Mouse (Mus musculus) ovary, postnatal 10 days (tissue): ENCODE data around the gene Lrpprc.

Source experiments
- DNase-seq: peaks from one replicate; pipeline ENCODE4 v3.0.0; 2022; ENCODE audit warnings: low spot score

Lrpprc gene

DNA sequence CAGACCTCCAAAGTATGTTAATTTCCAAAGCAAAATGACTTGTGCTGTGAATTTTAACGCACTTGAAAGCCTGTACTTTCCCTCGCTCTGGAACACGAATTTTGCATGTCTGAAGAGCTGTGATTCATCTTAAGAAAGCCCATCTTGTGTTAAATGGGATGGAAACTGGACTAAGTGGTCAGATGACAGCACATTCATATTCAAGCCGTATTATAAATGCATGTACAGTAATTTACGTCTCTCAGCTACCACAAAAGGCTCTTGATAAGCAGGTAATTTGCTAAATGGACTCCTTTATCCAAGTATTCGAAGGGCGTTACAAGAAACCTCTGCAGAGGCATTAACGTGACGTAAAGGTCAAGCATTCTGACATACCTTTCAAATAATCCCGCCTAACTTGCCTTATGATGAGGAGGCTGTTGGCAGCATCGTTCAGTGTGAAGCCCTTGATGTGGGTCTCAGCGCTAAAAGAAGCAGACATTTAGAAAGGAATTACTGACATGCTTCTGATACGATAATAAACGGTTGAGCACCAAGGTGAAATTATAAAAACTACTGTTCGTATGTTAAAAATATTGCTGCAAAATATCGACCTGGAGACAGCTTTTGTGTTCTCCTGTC is 74.2 kb downstream of the Lrpprc start:
- no peak for DNase-seq

DNA sequence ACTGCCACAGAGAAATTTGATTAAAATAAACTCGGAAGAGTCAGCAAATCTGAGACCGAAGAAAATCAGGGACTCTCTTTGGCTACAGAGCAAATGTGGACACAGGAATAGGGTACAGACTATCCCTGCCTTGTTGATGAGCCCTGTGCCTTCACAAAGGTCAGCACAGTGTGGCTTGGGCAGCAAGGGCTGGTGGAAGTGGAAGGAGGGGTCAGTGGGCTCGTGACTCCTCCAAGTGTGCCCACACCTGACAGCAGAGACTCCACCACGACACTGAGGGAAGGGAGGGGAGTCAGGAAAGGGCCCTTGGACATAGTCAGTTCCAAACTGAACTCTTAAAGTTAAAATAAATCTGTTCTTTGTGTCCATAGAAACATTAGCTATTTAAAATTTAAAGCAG is 75.7 kb downstream of the Lrpprc start:
- no peak for DNase-seq

- no peak for DNase-seq
Observed at GRCm38 (mm10) chr17:84713563-84714164, 76.9 kb downstream of the Lrpprc start.

DNA sequence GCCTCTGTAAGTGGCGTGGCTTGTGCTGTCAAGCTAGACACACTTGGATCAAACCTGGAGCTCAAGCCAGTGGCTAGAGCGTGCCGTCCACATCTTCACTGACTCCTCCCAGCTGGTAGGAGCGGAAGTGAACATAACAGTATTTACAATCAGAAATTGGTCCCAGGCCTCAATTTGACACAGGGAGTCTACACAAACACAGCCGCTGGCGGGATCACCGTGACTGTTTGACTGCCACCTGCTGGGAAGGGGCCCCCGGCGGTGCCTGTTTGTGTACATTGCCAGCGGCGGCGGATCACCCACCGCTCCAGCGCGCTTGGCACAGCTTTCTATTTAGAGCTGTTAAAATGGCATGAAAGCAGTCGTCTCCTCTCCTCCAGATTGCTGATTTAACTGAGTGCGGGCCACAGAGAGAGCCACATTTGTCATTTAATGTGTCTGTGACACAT is 81.2 kb downstream of the Lrpprc start:
- no peak for DNase-seq

DNA sequence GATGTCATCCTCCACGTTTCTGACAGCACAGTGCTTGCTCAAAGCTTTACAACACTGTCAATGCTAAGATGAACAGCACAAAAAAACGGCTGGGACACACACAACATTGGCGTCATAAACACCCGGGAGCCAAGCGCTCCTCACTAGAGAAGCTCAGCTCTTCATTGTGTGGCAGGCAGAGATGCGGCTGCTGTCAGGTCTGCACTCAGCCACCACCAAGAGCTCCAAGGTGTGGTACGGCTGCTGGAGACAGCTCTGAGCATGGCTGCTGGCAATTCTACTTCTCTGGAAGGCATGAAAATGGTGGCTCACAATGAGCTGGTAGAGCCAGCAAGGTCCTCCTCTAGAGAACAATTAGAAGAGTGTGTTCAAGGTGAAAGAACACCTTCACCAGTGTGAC is 81.8 kb downstream of the Lrpprc start:
- DNase-seq, result no peak

- DNase-seq, result no peak
Observed at GRCm38 (mm10) chr17:84707407-84707806, 83.2 kb downstream of the Lrpprc start.

- peak; percentile 23 for DNase-seq
Observed at GRCm38 (mm10) chr17:84698727-84699126, 91.9 kb downstream of the Lrpprc start.

DNA sequence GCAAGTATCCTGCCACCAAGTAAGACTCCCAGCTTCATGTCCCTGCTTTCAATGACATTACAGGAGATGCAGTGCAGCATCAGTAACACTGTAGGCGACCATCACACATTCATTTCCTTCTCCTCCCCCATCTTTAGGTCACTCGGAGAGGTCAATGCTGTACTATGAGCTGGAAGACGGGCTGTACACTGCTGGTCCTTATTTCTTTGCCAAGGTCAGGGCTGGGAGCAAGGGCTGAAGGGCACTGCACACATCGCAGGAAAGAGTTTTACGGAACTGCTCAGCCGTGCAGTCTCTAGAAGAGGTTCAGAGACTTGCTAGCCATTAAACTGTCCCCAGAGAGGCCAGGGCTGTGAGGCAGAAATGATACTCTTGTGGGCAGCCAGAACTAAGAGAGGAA is 94.1 kb downstream of the Lrpprc start:
- DNase-seq, result no peak

- no peak for DNase-seq
Observed at GRCm38 (mm10) chr17:84693741-84694140, 96.8 kb downstream of the Lrpprc start.

- DNase-seq, result no peak
Observed at GRCm38 (mm10) chr17:84690111-84690510, 100.5 kb downstream of the Lrpprc start.

GRCm38 (mm10) chr17:84689316-84689715 is 101.3 kb downstream of the Lrpprc start:
- DNase-seq, result no peak

DNA sequence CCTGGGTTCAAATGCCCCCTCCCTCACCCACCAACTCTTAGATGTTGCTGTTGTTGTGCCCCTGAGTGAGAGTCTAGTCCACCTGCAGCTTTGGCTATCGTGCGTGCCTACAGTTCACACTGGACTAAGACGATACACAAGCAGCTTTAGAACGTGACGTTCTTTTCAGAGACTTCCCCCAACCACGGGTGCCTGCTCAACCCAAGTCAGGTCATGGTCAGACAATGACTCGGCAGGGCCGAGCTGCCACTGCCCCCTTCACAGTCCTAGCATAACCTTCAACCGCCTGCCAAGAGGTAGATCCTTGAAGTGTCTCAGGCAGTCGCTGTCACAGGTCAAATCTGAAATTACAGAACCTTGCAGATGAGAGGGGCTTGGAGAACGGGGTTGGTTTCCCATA is 101.8 kb downstream of the Lrpprc start:
- no peak for DNase-seq

GRCm38 (mm10) chr17:84687994-84688393 is 102.6 kb downstream of the Lrpprc start:
- DNase-seq, result no peak

DNA sequence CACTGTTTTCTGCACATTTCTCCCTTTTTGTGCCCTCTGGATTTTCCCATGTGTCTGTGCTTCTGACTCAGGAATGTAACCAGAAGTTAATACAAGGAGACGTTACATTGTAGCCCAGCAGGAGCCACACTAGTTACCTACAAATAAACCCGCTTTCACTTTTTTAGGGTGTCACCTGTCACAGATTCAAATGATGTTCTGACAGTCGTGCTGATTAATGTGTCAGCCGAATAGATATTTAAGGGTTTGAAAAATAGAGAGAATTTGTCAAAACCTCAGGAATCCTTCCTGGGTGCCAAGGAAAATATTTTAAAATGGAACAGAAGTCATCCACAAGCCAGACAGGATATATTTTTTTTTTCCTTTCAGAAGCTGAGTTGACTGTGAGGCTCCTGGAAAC is 105.3 kb downstream of the Lrpprc start:
- DNase-seq, result no peak

- no peak for DNase-seq
Observed at GRCm38 (mm10) chr17:84684284-84684683, 106.3 kb downstream of the Lrpprc start.

GRCm38 (mm10) chr17:84682734-84683717 is 107.6 kb downstream of the Lrpprc start, which contains the start of gene Abcg5:
Abcg5 (minus strand) TSS chr17:84683011.
- no peak for DNase-seq

DNA sequence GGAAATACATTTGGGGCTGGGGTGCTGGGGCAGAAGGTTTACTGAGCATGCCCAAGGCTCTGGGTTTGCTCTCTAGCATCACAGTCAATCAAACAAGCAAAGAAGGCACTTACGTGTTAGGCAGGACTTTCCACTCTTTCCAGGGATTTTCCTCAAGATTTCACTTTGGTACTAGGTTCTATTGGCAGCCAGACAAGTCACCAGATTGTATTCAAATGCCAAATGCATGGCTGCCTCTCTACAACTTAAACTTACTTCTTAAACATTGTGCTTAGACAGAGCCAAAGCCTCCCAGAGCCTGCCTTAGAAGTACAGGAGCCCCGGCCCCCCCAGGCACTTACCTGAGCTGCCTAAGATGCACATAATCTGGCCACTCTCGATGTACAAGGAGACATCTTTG is 108.9 kb downstream of the Lrpprc start:
- no peak for DNase-seq

DNA sequence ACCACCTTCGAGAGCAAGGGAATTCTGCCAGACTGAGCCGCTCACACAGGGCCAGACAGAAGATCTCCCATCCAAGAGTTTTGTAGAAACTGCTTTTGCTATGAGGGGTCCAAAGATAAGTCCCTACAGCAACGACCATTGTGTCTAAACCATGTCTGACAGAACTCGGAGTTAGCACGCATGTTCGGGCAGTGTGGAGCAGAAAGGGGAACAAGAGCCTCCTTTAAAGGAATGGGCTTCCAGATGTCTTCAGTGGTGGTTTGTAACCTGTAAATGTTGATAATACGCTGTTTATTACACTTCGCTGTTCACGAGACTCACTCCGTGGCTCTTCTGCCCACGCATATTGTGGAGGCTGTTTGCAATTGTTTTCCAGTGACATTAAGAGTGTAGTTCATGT is 113.0 kb downstream of the Lrpprc start:
- no peak for DNase-seq

DNA sequence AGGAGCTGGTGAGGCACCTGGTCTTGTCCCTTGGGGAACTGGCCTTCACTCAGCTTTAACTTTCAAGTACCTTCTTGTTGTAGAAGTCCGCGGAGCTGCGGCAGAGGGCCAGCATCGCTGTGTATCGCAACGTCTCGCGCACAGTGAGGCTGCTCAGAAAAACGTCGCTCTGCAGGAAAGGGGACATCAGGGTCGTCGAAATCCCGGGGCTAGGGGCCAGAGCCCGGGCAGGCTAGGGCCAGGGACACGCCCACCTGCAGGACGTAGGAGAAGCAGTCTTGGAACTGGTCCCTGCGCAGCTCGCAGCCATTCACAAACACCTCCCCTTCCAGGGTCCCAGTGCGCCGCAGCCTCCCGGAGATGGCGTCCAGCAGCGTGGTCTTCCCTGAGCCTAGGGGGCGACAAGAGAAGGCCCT is 114.6 kb downstream of the Lrpprc start, which contains the start of gene Abcg8:
Gene Abcg8 (plus strand): TSS at position 352 of the 416 bp plus-strand sequence.
- no peak for DNase-seq

DNA sequence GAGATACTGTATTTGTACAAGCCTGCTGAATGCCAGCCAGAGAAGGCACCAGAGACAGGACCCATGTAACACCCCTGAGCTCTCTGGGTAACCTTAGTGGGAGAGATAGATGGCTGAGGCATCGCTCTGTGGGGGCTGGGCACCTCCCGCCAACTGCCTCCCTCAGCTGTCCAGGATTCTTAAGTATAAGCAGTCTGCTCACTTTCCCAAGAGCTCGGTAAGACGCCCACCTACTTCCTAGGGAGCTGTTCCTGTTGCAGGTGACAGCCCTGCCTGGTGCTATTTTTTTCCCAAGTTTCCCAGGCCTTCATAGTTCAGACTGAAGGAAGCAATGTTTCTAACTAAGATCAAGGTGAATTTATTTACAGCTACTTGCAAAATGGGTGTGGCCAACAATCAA is 115.4 kb downstream of the Lrpprc start:
- no peak for DNase-seq

DNA sequence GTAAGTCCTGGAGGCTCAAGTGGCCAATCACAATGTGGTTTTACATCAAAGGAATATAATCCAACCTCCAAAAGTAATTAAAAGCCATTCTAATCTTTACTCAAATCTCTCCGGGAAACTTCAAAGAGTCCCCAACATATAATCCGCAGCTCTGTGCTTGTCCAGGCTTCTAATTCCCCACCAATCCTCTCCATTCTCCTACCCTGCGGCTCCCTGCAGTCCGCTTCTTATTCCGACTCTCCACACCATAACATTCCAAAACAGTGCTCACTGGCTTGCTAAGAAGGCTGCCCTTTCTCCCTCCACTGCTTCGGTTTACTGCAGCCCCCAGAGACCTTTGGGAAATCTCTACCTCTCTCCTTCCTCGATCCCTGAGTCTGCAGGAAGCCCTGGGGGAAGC is 116.5 kb downstream of the Lrpprc start:
- no peak for DNase-seq
